12 mouse cellular contexts compared by ENCODE assay signal in genomic region chr12:54450369-54450768, GRCm38 (mm10).
"Had no signal": no experiment of that assay in that cellular context is flagged by ENCODE, and none has a peak within 500 bp of the region (broad histone marks: within the 10 kb centered on the region; RNA-seq: fewer than 3 reads in every experiment).

No protein-coding gene starts in this region.

- DNase-seq: liver, postnatal 0 days; lung, adult 2 months; lung, postnatal 14 days; lung, postnatal 4 days; retina, postnatal 1 day; right cerebral cortex, adult 18-20 months; right cerebral cortex, postnatal 25 days; right cerebral cortex, postnatal 4 days; spleen, adult 18-20 months; thymus, adult 18-20 months; thymus, postnatal 14 days; thymus, postnatal 36 days had no signal
